Mouse (Mus musculus): ENCODE data around the gene Katnal1.

Katnal1 gene

DNA sequence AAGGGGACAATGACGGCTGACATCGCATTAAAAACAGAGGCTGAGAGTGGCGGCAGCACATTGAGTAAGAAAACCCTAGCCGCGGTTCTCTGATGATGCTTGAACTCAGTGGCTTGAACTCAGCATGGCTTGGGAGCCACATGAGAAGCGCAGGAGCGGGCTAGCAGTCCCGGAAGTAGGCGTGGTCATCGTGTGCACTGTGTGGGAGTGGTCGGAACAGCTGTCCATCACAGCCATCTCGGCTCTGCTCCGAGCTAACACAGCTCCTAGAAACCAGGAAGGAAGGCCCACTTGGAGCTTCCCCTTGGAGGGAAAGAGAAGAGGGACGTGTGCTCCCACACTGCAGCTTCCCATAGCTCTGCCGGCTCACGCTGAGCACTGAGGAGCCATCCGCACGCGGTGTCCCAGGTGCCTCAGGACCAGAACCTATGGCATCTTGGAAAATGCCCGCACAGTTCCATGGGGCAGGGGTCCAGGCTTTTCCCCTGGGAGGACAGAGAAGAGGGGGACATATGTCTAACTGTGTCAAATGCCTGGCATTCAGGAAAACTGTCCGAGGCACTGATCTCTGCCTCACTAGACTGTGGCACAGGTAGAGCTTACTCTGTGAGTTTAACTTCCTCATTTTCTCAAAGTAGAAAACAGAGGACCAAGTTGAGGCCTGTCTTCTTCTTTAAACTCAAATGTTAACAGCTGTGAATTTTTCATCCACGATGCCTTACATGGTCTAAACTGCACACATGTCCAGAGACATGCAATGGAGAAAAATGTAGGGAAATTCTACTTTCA, 43.1 kb downstream of the Katnal1 start:
- no peak for DNase-seq (ENCODE audit: low read depth, low spot score)

DNA sequence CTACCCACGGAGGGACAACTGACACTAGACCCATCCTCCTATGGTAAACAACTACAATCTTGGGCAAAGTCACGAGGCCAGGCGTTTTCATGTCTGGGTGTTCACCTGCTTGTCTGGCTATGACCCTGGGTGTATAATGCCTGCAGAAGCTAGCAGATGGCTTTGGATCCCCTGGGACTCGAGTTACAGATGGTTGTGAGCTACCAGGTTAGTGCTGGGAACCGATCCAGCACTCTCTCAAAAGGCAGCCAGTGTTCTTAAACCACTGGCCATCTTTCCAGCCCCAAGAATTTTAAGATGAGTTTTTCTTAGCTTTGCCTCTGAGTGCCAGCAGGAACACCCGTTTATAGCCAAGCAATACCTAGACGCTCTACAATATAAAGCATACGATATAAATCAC, 45.4 kb downstream of the Katnal1 start:
- no peak for DNase-seq (ENCODE audit: low read depth, low spot score)

DNA sequence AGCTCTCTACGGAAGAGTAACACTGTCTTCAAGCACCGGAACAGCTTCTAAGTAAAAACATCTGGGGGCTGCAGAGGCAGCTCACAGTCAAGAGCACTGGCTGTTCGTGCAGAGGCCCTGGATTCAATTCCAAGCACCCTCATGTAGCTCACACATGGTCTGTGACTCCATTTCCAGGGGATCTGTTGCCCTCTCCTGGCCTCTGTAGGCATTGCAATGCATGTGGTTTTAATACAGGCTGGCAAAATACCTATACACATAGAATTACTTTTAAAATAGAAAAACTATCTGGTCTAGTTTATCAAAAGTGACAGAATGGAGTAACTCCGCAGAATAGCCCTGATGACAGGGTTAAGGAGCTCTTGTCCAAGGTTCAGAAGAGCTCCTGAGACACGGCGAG, 49.9 kb downstream of the Katnal1 start:
- no peak for DNase-seq (ENCODE audit: low read depth, low spot score)

DNA sequence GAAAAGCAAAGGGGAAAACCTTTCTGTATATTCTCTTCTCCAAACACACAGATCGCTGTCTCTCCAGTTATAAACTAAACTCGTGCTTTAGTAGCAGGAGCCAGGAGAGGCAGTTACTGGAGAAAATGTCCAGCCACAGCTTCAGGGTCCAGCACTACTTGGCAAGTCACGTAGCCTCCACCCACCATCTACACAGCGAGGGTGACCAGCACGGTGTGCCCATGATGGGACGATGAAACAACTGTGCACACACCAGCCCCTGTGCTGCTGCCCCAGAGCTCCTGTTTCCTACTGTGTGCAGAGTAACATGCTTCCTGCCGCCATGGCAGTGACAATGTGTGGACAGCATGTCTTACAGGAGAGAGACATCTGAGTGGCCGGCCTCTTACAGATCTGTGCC, 56.0 kb downstream of the Katnal1 start:
- DNase-seq (ENCODE audit: low read depth, low spot score) = no peak

DNA sequence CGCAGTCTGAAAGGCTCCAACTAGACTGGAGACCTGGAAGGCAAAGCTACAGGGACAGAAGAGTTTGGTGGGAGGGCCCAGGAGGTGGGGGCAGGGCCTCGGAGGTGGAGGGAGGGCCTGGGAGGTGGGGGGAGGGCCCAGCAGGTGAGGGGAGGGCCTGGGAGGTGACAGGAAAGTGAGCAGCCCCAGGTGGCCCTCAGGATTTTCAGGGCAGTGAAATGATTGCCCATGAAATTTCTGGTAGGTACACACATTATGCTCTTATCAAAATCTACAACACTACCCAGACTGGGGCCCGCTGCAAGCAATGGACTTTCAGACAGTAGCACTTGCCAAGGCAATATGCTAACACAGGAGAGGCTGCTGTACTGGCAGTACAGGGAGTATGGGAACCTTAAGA, 59.5 kb downstream of the Katnal1 start:
- DNase-seq (ENCODE audit: low read depth, low spot score) = no peak

DNA sequence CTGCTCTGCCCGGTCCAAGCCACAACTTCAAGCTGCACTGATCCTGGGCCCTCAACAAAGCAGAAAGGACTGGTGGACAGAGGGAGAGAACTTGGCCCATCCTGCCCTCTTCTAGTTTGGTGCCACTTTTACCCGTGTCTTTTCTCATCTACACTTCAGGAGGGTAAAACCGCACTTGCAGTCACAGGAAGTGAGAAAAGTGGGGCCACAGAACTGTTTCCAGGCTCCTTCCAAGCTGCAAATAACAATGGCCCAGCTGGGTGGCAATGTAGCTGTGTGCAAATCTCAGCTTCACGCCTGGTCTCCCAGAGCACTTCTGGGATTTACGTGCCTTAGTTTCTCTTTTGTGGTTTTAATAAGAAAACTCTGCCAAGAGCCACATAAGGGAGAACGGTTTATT, 61.4 kb downstream of the Katnal1 start:
- DNase-seq (ENCODE audit: low read depth, low spot score) = no peak

DNA sequence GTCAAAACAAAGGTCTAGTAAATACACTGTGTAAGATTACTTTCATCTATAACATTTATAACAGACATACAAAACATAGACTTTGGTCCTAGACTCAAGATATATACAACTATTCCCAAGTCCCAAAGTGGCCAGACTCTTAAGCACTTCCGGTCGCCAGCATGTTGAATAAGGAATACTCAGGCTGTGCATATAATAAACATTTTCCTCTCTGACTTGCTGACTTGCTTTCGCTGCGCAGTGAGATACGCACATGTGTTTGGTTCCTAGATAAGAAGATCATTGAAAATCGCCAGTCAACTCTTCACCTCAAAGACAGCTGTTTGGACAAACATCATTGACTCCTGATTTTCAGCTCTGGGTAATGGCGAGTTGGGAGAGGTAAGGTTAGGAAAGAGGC, 61.9 kb downstream of the Katnal1 start:
- DNase-seq (ENCODE audit: low read depth, low spot score) = no peak

DNA sequence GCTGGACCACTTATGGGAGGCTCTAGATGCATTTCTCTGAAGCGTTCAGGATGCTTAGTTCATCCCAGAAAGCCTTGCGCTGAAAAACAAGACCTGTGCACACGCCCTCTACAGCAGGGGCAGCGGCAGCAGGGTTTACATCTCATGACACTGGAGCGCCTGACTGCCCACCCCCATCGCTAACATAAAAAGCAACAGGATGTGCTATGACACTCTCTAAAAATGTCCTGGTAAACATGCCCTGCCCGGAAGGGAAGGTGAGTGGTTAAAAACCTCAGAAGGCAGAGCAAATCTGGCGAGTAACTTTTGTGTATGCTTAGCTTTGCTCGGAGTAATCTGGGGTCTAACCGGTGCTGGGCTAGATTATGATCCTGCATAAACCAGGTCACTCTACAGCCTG, 62.5 kb downstream of the Katnal1 start:
- no peak for DNase-seq (ENCODE audit: low read depth, low spot score)

DNA sequence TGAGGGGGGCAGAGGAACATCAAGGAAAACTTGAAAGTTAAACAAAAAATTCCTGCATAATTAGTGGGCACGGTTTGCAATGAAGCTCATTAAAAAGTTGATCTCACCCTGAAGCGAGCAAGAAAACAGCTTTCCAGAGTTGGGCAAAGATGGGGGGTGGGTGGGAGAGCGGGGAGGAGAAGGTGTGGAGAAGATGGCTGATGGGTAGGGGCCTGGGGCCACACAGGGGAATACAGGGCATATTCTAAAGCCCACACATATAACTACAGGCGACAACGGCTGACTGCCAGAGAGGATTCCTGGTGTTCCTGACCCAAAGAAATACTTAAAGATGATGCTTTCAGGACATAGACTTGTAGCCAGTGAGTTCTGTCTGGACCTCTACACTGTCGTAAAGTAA, 65.7 kb downstream of the Katnal1 start:
- DNase-seq (ENCODE audit: low read depth, low spot score) = no peak

DNA sequence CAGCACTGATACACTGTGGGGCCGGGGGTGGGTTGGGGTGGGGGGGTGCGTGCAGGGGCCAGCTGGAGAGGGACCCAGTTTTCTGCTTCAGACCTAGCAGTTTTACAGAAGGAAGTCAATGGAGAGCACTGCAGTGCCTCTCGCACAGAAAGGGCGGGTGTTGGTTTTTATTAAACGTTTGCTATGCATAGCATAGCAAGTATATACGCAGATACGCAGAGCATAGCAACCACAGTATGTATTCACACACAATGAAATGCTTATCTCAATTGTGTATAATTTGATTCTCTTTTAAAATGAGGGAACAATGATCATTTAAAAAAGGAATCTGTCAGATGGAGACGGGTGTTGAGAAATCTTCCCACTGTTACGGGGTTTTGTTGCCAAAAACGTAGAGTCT, 66.3 kb downstream of the Katnal1 start:
- no peak for DNase-seq (ENCODE audit: low read depth, low spot score)

DNA sequence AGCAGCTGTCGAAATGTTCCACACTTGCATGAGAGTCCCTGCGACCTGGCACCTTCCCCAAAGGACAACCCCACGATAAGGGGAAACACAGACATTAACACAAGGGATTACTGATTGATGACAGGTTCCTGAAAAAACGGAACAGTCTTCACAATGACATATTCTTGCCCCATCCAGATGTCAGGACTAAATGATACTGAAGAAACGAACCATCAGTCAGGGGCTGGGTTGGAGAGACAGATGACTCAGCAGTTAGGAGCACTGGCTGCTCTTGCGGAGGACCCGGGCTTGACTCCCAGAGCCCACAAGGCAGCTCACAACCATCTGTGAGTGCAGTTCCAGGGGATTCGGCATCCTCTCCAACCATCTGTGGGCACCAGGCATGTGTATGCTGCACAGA, 67.0 kb downstream of the Katnal1 start:
- DNase-seq (ENCODE audit: low read depth, low spot score) = no peak

DNA sequence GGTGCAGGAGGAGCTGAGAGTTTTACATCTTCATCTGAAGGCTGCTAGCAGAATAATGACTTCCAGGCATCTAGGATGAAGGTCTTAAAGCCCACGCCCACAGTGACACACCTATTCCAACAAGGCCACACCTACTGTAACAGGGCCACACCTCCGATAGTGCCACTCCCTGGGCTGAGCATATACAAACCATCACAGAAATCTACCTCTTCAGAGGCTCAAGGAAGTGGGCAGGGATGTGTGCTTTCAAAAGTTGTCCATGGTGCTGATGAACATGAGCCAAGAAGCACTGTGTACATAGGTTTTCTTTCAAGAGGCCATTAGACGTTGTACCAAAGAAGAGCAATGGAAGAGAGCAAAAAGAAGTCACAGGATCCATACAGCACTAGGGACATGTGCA, 71.6 kb downstream of the Katnal1 start:
- DNase-seq (ENCODE audit: low read depth, low spot score) = no peak

DNA sequence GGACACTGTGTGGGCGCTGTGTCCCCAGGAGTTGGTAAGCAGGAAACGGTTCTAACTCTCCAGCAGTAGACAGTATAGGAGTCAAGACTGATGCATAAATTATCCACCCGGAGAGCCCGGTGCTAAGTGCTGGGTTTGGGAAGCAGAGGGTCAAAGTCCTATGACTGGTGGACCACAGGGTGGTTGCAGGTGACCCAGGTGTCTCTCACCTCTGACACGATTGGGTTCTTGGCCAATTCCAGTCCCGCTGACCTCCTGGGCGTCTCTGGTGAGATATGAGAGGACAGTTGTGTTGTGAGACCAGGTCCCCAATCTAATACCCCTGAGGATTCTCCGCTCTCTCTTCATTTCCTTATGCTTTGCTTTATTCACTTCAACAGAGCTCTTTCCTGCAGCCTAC, 74.1 kb downstream of the Katnal1 start:
- no peak for DNase-seq (ENCODE audit: low read depth, low spot score)

DNA sequence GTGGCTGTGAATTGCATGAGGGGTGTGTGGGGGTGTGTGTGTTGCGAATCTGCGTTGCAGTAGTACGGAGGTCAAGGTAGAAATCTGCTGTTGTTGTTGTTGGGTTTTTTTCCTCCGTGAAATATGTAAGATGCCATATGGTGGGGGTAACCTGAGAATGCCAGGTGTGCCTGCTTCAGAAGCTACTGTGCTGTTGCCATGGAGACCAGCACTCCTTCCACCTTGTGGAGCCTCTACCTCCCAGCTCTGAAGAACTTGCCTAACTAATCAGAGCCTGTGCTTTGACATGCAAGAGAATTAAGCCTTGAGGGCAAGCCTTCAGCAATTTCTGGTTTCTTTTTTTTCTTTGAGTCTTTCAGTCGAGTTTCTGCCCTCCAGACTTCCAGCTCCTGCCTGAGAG, 75.0 kb downstream of the Katnal1 start:
- peak; percentile 40 for DNase-seq (ENCODE audit: low read depth, low spot score)

DNA sequence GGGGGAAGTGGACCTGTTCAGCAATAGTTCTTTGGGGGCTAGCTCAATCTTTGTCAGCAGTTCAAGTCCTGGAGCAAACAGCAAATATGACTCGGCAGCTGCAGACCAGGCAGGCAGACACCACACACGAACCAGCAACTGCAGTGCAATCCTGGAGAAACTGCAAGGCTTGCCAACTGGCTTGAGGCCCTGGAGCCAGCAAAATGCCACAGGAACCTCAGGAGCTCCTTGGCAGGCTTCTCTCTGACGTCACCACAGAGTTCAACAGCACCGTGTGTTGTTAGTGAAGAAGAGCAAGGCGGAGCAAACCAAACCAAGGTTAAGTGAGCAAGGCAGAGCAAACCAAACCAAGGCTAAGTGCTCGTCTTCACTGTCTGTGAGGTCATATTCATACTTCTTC, 79.6 kb downstream of the Katnal1 start:
- DNase-seq (ENCODE audit: low read depth, low spot score) = no peak

DNA sequence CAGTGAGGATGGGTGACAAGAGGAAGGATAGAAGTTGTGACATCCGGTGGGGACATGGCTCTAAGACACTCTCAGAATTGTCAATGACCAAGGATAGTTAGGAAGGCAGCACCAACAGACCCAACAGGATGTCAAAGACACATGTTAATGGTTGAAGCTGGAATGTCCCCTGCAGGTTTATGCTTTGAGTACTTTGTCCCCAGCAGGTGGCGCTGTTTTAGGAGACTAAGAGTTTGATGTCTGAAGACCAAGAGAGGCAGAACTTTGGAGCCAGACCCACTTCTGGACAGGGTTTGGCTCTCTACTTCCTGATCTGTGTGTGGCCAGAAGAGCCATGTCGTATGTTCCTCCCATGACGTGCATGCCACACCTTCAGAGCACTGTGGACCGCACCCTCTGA, 82.1 kb downstream of the Katnal1 start:
- no peak for DNase-seq (ENCODE audit: low read depth, low spot score)

DNA sequence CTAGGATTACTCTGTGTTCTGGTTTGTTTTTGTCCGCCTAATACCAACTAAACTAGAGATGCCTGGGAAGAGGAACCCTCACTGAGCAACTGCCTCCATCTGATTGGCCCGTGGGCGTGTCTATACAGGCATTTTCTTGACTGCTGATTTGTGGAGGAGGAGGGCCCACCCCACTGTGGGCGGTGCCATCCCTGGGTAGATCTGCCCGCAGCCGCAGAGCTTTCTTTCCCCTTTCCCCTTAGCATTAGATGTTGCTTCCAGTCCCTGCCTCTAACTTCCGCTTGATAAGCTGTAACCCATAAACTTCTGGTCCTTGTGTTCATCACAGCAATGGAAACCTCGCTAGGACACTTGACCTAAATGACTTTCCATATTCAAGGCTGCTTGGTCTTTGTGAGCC, 92.1 kb downstream of the Katnal1 start:
- no peak for DNase-seq (ENCODE audit: low read depth, low spot score)

DNA sequence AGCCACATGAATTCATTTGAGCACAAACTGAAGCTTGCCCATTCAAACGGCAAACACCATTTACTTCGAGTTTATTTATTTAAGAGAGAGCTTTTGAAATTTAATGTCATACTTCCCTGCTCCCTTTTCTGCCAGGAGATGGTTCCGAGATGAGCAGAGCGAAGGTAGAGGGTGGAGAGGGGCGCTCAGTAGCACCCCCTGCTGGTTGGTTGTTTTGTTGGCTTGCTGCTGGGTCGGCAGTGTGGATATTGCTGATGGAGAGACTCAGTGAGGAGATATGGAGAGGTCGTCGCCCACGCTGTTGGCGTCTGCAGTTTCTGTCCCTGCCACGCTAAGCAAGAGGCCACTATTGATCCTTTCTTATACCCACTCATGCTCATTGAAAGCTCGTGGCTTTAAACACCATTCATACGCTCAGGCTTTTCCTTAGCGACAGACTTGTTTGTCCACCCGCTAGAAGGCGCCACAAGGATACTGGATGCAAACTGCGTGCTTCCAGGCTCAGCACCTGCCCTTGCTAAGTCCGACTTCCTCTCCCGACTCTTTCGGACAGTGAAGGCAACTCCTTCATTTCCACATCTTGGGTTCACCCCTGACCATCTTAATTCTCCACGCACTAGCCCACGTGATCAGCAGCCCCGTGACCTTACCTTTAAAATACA, 97.4 kb downstream of the Katnal1 start:
- no peak for DNase-seq (ENCODE audit: low read depth, low spot score)

DNA sequence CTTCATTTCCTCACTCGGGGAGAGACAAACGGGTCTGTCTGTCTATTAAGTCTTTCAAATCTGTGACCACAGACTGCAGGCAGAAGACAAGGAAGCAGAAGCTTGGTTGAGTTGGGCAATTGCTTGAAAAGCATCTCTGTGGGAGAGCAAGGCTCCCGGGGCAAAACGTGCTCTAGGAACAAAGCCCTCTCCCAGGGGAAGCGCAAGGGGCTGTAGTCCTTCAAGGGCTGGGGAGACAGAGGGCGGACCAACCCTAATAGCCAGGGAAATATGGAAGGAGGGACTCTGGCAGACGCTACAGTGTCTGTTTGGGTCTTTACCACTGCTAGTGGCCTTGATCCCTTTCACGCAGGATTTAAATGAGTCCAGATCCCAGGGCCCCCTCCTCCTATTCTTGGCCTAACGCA, 98.0 kb downstream of the Katnal1 start:
- no peak for DNase-seq (ENCODE audit: low read depth, low spot score)

DNA sequence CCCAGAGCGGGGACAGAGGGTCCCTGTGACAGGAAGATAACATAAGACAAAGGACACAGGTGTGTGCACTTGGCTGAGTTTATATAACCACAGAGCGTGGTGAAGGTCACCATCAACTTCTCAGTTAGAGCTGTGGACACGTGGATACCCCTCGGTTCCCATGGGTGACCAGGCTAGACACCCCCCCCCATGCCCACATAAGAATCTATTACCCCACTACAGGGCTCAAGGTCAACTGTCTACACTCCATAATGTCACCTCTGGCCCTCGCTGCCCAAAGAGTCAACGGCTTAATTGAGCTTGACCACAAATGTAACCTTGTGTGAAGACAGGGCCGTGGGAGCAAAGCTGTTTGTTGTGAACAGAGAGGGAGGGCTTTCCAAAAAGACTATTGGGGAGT, 103.4 kb downstream of the Katnal1 start:
- no peak for DNase-seq (ENCODE audit: low read depth, low spot score)

DNA sequence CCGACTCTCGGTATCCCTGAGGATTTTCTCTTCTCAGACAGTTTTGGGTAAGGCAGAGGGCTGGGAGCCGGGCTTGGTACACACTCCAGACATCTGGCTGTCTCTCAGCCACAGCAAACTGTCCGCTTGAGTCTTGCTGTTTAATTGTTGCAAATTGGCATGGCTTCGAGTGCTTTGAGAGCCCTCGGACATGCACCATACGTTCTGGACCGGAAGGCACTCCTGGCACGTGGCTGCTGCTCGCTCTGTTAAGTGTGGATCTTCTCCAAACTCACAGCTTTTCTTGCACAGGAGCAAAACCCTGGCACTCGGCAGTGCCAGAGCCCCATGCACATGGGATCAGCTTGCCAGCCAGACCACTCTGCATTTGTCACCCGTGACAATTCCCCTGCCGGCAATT, 106.3 kb downstream of the Katnal1 start:
- no peak for DNase-seq (ENCODE audit: low read depth, low spot score)

All from brain, embryonic 18.5 days (tissue).